Mouse (Mus musculus) limb, embryonic 10.5 days (tissue): ENCODE results near the gene Hspg2. TPM values are rescaled to one million over a fixed set of nuclear protein-coding genes. Genes with fewer than 3 reads are reported as not detected.

Experiments
- DNase-seq: peaks from one replicate; pipeline ENCODE4 v3.0.0-alpha.2; 2017; ENCODE audit warnings: low spot score
- H3K27ac ChIP-seq: fragments of 300-500 bp; sonication (generic); 2 replicates; pipeline ENCODE4 v1.5.1; 2016; ENCODE audit warnings: mild to moderate bottlenecking
- H3K27me3 ChIP-seq: fragments of 300-500 bp; sonication (generic); 2 replicates; pipeline ENCODE4 v1.6.1; 2016; ENCODE audit warnings: low read depth, mild to moderate bottlenecking; ENCODE audit not compliant: poor library complexity, severe bottlenecking
- H3K36me3 ChIP-seq: fragments of 300-500 bp; sonication (generic); 2 replicates; pipeline ENCODE4 v1.6.1; 2016; ENCODE audit warnings: mild to moderate bottlenecking, moderate library complexity
- H3K4me1 ChIP-seq: fragments of 300-500 bp; sonication (generic); 2 replicates; pipeline ENCODE4 v1.6.1; 2016
- H3K4me3 ChIP-seq: fragments of 300-500 bp; sonication (generic); 2 replicates; pipeline ENCODE4 v1.5.1; 2016; ENCODE audit warnings: mild to moderate bottlenecking, moderate library complexity
- H3K9me3 ChIP-seq: fragments of 300-500 bp; sonication (generic); replicated peaks from 2 replicates; pipeline ENCODE4 v1.6.1; 2016; ENCODE audit warnings: mild to moderate bottlenecking
- WGBS: fragments of 180-500 bp; shearing (Covaris S2); methylation state at CpG from one replicate; pipeline ENCODE4 v1.1.7; 2016; 5-methylcytosine and 5-hydroxymethylcytosine counted together
- polyA plus RNA-seq: library from polyadenylated mRNA; unstranded; fragments of >200 nt; fragmentation: Nextera tagmentation; extraction: Ambion mirVana; gene quantifications from 2 replicates; pipeline ENCODE4 v1.2.1, GENCODE M21; 2016

The Hspg2 gene
- polyA plus RNA-seq, 1 experiment from 2014 or later: 23.3 TPM

DNA sequence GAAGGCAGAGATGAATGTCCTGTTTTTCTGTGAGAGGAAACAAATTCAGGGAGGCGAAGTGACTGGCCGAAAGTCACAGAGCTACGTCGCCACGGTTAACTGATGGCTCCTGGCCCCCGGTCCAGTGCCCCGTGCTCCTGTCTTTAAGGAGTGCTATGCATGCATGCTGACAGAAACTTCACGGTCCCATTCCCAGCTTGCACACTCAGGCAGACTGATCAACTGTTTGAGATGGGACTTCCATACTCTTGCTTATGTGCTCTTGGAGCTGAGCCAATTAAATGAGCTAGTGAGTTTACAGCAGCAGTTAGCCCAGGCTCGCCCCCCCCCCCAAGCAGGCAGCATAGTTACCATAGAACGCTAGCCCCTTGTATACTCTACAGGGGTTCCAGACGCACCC, 19.5 kb downstream of the Hspg2 start:
- Histone ChIP-seq H3K4me1 (peaks cover 81% of the 10 kb centered on the region), H3K27me3 (no peaks in the 10 kb centered on the region), H3K36me3 (peaks cover 2% of the 10 kb centered on the region; the same call in 1 of the 2 replicates), H3K27ac (peak overlapping the region; percentile 82), H3K9me3 (no peaks in the 10 kb centered on the region), H3K4me3 (no peak overlapping the region)
- no peak for DNase-seq
- WGBS: 30% methylated on average over 11 of the region's 11 CpGs

DNA sequence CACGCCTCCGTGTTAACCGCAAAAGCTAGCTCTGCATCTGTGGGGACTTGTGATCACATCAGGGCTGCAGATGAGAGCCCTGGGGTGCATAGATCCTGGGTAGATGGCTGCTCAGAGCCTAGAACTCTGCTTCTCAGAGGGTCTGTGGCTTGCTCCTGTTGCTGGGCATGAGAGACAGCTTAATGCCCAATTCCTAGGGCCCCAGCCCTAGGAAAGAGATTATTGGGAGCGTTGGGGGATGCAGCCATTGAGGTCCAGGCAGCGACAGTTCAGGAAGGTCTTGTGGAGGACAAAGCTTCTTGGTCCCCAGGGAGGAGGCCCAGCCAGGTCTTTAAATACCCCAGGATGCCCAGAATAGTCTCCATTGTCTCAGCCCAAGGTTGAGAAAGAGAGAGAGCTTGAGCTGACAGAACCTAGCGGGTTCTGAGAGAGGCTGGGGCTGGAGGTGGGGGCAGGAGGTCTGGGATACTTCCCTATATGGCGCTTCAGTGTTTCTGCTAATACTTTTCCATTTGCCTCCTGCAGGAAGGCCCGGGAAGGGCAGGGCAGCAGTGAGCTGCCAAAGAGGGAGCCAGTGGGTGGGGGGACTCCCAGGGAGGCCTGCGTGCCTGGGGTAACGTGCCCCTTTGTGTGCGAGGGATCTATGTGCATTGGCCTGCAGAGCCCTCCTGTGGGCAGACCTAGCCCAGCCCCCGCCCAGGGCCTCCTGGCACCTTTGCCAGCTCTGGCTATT, 20.2 kb downstream of the Hspg2 start:
- Histone ChIP-seq H3K27ac (peak overlapping the region; percentile 82), H3K36me3 (peaks cover 2% of the 10 kb centered on the region; the same call in 1 of the 2 replicates), H3K9me3 (no peaks in the 10 kb centered on the region), H3K4me3 (no peak overlapping the region; the same call in 1 of the 2 replicates), H3K4me1 (peaks cover 82% of the 10 kb centered on the region), H3K27me3 (no peaks in the 10 kb centered on the region)
- WGBS: 15% methylated on average over 12 of the region's 12 CpGs
- DNase-seq: peak; percentile 63

DNA sequence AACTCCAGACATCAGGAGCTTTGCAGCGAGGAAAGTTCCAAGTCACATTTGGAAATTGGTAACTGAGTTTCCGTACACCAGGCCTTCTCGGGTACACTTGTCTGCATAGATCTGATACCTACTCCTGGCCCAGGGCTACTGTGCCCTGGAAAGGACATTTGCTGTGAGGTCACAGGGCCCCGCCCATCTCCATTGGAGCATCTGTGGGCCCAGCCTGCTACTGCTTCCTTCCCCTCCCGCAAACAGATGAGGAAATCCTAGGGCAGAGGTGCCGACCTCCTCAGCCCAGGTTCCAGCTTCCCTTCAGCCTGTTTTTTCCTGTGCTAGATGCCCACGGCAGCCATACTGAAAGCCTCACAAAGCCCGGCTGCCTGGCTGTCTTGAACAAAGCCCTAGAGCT, 21.4 kb downstream of the Hspg2 start:
- Histone ChIP-seq H3K4me1 (peaks cover 78% of the 10 kb centered on the region), H3K27ac (peak overlapping the region; percentile 82), H3K9me3 (no peaks in the 10 kb centered on the region), H3K27me3 (no peaks in the 10 kb centered on the region), H3K4me3 (no peak overlapping the region), H3K36me3 (0 out of 2 replicates have a peak, but pooled peaks cover 4% of the 10 kb centered on the region)
- 58% methylated on average over 8 of the region's 8 CpGs for WGBS
- DNase-seq: no peak

DNA sequence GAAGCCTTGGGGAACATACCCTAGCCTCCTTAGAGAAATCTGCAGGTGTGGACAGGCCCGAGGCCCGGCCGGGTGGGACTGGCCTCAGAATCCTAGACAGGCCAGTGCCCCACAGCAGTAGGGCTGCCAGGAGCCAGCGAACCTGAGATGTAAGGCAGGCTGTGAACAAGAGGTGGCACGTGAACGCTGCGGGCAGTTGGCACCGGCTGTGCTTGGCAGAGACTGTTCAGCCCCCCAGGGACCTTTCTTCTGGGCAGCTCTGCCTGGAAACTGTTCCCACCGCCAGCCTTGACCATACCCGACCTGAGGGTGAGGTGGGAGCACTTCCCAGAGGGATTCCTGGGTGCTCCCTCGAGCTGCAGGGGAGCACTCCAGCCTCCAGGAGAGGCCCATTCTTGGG, 24.0 kb downstream of the Hspg2 start:
- Histone ChIP-seq H3K9me3 (no peaks in the 10 kb centered on the region), H3K4me3 (no peak overlapping the region), H3K36me3 (peaks cover 7% of the 10 kb centered on the region; the same call in 1 of the 2 replicates), H3K27me3 (no peaks in the 10 kb centered on the region), H3K27ac (peak overlapping the region; percentile 67), H3K4me1 (peaks cover 78% of the 10 kb centered on the region)
- DNase-seq: no peak
- 86% methylated on average over 11 of the region's 11 CpGs for WGBS

DNA sequence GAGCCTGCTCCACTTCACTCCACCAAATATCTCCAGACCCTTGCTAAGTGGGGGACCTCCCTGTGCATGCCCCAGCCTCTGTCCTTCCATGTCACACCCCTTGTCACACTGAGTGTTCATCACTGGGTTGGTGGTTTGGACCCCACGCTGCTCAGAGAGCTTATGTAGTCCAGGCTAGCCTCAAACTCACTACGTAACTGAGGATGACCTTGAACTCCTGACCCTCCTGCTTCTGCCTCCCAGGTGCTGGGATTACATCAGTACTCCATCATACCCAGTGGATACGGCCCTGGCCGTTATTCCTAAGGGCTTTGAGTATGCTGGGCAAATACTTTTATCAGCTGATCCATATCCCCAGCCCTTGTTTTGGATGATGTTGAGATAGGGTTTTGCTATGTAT, 24.6 kb downstream of the Hspg2 start:
- H3K36me3 ChIP-seq: peaks cover 8% of the 10 kb centered on the region; the same call in 1 of the 2 replicates
- H3K4me1 ChIP-seq: peaks cover 78% of the 10 kb centered on the region
- H3K27me3 ChIP-seq: no peaks in the 10 kb centered on the region
- H3K4me3 ChIP-seq: no peak overlapping the region
- whole genome bisulfite sequencing: 92% methylated on average over 4 of the region's 4 CpGs
- no peak for DNase-seq
- H3K27ac ChIP-seq: peak overlapping the region; percentile 67; the same call in 1 of the 2 replicates
- H3K9me3 ChIP-seq: no peaks in the 10 kb centered on the region

DNA sequence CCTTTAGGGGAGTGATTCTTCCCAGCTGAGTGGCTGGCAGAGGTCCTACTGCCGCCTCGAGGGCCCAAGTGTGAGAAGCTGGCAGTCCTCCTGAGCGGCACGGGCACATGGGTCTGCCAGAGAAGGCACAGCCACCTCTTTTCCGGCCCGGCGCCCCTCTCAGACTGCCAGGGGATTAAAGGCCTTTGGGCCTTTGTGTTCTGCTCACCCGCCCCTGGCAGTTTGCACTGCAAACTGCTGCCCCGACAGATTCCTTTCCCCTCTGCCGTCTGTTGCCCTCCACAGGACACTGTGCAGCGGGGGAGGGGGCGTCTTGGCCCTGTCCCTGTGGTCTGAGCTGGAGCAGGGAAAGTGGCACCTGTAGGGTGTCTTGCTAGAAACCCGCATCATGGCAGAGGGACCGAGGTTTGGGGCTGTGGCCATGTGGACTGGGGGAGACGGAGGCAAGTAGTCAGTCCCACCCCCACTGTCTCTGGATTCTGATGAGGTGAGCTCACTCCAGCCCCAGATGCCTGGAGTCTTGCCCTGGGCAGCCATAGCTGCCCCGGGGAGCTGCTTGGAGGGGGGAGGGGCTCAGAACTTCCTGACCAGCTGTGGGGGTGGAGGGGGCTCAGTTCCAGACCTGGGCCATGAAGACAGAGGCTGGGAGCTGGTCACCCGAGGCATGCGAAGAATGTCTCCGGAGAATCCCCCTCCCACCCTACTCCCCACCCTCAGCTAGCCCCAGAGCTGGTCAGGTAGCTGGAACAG, 26.4 kb downstream of the Hspg2 start:
- H3K4me3 ChIP-seq: peak overlapping the region; percentile 35
- peaks cover 8% of the 10 kb centered on the region; the same call in 1 of the 2 replicates for H3K36me3 ChIP-seq
- H3K4me1 ChIP-seq: peaks cover 78% of the 10 kb centered on the region
- H3K27me3 ChIP-seq: no peaks in the 10 kb centered on the region
- no peaks in the 10 kb centered on the region for H3K9me3 ChIP-seq
- WGBS: 12% methylated on average over 19 of the region's 19 CpGs
- DNase-seq: peak; percentile 64
- peak overlapping the region; percentile 90 for H3K27ac ChIP-seq

DNA sequence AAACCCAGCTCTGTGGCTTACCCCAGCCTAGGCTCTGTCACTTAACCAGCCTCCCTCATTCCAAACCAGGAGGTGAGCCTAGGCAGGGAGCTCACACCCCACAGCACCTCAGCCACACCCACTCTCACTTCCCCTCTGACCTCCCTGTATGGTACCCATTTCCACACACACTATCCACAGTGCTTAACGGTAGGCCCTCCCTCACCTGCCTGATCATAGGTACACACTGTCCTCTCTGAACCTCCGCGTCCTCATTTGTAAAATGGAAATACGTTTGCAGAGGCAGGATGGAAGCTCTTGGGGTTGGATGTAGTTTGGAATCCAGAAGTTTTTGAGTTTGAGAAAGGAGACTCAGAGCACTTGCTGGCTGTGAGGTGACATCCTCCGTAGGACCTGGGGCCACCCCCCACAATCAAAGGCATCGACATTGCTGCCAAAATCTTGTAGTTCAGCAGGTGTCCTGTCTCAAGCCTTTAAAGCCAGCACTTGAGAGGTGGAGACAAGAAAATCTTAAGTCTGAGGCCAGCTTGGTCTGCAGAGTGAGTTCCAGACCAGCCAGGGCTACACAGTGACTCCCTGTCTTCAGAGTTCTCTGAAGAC, 27.0 kb downstream of the Hspg2 start:
- H3K4me1 ChIP-seq: peaks cover 78% of the 10 kb centered on the region
- DNase-seq: no peak
- no peaks in the 10 kb centered on the region for H3K9me3 ChIP-seq
- peak overlapping the region; percentile 35; the same call in 1 of the 2 replicates for H3K4me3 ChIP-seq
- H3K27me3 ChIP-seq: no peaks in the 10 kb centered on the region
- H3K27ac ChIP-seq: peak overlapping the region; percentile 90
- WGBS: 66% methylated on average over 6 of the region's 6 CpGs
- peaks cover 8% of the 10 kb centered on the region; the same call in 1 of the 2 replicates for H3K36me3 ChIP-seq

DNA sequence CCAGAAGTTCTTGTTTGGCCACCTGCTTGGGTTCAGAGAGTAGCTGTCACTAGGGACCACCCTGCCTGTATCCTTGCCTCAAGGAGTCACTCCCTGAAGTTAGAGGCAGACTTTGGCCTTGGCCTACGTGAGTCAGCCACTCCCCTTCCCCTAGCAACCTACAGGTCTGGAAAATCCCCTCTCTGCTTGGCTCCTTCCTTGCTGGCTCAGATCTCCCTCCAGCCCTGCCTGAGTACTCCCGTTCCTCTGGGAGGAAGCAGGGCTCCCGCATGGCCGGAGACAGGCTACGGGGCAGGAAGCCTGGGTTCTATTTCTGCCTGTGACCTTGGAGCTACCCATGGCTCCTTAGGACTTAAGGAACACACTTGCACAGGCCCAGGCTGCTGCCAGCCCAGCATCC, 28.8 kb downstream of the Hspg2 start:
- no peaks in the 10 kb centered on the region for H3K9me3 ChIP-seq
- no peaks in the 10 kb centered on the region for H3K27me3 ChIP-seq
- WGBS: 76% methylated on average over 5 of the region's 5 CpGs
- H3K36me3 ChIP-seq: peaks cover 22% of the 10 kb centered on the region
- H3K4me1 ChIP-seq: peaks cover 73% of the 10 kb centered on the region
- DNase-seq: no peak
- H3K4me3 ChIP-seq: 0 out of 2 replicates have a peak overlapping the region, but pooled peaks have one; percentile 2
- peak overlapping the region; percentile 90 for H3K27ac ChIP-seq

DNA sequence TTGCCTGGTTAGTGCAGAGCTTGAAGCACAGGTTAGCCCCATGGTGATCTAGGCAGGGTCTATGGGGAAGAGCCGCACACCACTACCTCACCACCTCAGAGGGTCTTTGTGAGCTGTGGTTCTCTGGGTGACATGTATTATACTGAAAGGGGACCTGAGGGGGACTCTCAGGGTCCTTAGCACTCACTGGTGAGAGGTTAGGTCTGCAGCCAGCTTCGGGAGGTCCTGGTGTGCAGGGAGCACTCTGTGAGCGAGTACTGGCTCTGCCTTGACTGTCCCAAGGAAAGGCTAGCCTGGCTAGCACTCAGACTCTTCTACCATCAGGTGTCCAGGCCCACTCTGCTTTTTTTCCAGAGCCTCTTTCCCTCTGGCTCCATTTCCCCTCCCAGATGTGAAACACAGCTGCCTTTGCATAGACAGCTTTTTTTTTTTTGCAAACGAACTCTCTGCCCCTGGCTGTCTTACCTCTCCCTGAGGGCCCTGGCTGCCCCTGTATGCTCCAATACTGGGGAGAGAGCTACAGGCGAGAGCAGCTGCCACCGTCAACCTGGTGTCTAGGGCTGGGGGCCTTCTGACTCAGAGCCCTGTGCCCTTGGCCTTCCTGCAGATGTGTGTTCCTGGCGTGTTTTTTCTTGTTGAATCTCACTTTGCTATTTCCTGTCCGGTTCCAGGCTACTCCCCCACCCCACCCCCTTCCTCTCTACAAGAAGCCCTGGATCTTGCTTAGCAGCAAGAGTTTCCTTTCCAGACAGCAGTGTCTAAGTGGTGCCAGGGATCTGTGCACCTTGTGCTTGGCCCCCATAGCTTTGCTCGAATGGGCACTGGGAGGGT, 29.5 kb downstream of the Hspg2 start:
- Histone ChIP-seq H3K4me3 (0 out of 2 replicates have a peak overlapping the region, but pooled peaks have one; percentile 8), H3K9me3 (no peaks in the 10 kb centered on the region), H3K4me1 (peaks cover 69% of the 10 kb centered on the region), H3K27me3 (no peaks in the 10 kb centered on the region), H3K27ac (peak overlapping the region; percentile 90), H3K36me3 (peaks cover 28% of the 10 kb centered on the region)
- WGBS: 45% methylated on average over 9 of the region's 9 CpGs
- peak; percentile 45 for DNase-seq

DNA sequence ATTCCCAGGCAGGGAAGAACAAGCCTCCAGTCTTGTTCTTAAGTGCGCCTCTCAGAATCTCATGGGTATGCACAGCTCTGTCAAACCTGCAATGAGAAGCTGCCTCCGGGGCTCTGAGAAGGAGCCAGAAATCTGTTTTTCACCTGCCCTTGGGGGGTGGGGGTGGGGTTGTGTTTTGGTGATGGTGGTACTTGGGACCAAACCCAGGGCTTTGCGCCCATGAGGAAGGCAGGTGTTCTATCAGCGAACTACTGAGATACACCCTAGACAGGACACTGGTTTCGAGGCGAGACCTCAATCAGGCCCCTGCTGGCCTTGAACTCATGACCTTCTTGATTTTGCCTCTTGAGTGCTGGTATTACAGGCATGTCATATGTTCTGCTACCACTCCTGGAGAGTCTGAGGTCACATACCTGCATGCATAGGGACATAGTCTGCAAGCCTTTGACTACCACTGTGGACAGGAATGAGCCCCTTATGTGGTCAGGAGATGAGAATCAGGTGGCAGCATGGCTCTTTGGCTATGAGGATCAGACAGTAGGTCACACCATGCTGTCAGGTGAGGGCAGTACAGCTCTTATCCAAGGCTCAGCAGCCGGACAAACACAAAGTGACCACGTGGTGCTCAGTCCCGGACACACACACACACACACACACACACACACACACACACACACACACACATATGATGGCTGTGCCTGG, 30.5 kb downstream of the Hspg2 start:
- H3K36me3 ChIP-seq: peaks cover 37% of the 10 kb centered on the region
- no peaks in the 10 kb centered on the region for H3K27me3 ChIP-seq
- H3K4me3 ChIP-seq: 0 out of 2 replicates have a peak overlapping the region, but pooled peaks have one; percentile 3
- H3K4me1 ChIP-seq: peaks cover 69% of the 10 kb centered on the region
- H3K9me3 ChIP-seq: no peaks in the 10 kb centered on the region
- no peak for DNase-seq
- WGBS: 89% methylated on average over 9 of the region's 9 CpGs
- peak overlapping the region; percentile 90 for H3K27ac ChIP-seq

DNA sequence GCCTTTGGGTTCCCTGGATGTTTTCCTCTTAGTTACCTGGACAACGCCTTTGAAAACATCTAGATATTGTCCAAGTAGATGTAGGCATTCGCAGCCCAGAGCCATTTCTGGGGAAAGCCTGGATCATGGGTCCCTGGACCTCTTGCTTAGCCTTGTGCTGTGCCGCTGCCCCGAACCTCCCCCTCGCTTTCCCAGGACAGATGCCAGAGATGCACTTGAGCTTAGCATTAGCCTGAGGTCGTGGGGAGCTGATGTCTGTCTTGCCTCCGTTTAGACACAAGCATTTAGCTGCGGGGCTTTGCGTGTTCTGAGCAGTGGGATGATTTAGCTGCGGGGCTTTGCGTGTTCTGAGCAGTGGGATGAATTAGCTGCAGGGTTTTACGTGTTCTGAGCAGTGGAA, 31.6 kb downstream of the Hspg2 start:
- Histone ChIP-seq H3K4me1 (peaks cover 59% of the 10 kb centered on the region), H3K9me3 (no peaks in the 10 kb centered on the region), H3K36me3 (peaks cover 43% of the 10 kb centered on the region), H3K27me3 (no peaks in the 10 kb centered on the region), H3K27ac (peak overlapping the region; percentile 90), H3K4me3 (no peak overlapping the region)
- DNase-seq: no peak
- WGBS: 88% methylated on average over 12 of the region's 12 CpGs

DNA sequence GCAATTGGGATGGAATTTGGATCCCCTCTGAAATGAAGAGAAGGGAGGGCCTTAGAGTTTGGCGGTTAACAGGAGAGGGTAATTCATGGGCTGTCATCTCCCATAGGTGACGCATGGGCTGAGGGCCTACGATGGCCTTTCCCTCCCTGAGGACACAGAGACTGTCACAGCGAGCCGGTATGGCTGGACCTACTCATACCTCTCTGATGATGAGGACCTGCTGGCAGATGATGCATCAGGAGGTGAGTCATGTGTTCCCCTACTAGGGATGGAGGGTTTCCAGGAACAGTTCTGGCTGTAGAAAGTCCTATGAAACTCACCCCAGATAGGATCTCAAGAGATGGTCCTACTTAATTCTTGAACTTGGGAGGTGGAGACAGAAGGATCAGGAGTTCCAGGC, 32.4 kb downstream of the Hspg2 start:
- DNase-seq: no peak
- H3K36me3 ChIP-seq: peaks cover 48% of the 10 kb centered on the region
- peaks cover 51% of the 10 kb centered on the region for H3K4me1 ChIP-seq
- H3K27ac ChIP-seq: no peak overlapping the region
- no peaks in the 10 kb centered on the region for H3K9me3 ChIP-seq
- no peak overlapping the region for H3K4me3 ChIP-seq
- 90% methylated on average over 5 of the region's 5 CpGs for WGBS
- H3K27me3 ChIP-seq: no peaks in the 10 kb centered on the region
